Mouse (Mus musculus) T-helper 1 cell (primary cell): ENCODE results near the gene Tpcn2.

Source experiments
- in situ Hi-C: fragments of 300-600 bp; cut with MboI, MseI; formaldehyde crosslinking; loops from one replicate; pipeline ENCODE4 v1.15.1; 2025; ENCODE audit warnings: high pct_unique_total_duplicates

Tpcn2 gene

DNA sequence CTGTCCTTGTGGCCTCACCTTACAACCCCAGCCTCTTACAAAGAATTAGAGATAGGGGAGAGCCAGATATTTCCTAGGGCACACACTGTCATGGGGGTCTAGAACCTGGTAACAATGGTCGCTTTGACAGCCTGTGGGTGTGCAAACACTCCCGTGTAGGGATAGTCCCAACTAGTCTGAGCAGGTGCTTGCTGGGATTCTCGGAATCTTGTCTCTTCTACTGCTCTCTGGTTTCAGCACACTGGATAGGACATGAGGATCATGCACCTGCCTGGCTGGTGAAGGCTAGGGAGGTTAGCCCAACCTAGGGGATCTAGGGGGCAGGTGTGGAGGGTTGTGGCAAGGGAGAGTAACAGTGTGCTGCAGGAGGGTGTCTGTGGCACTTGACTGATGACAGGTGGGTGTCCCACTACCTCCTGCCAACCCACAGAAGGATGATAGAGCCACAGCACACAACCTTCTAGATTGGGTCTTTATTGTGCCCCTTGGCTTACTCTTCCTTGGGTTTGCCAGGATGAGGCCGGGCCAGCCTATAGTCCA lies 78.4 kb downstream of the Tpcn2 start:
- in situ Hi-C loops = no loop called here

- in situ Hi-C loops = loop anchor here (10.0 kb wide), 1 partner anchor 765 kb away; no protein-coding TSS in a partner anchor
Observed at GRCm38 (mm10) chr7:145199711-145200110, 84.1 kb downstream of the Tpcn2 start.

DNA sequence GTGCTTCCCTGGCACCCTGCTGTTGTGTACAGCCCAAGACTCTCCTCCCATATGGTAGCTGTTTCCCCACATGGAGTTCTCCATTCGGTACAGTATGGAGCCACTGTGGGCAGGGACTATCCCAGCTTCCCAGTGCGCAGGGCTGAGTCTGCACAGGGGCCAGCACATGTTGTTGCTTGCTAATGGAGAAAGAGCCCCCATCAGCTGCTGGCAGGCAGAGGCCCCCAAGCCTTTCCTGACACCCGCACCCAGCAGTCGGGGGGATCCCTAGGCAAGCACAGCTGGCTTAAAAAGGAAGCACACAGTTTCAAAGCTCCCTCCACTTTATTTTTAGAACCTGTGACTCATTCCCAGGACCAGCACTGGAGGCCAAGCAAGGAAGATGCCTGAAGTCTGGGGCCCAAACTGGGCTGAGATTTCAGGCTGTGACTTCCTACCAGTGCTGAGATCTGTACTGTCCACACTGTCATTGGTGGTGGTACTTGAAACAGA lies 85.5 kb downstream of the Tpcn2 start:
- in situ Hi-C loops = loop anchor here (10.0 kb wide), 1 partner anchor 763 kb away; no protein-coding TSS in a partner anchor

GRCm38 (mm10) chr7:145197711-145198110 lies 86.1 kb downstream of the Tpcn2 start:
- in situ Hi-C loops = loop anchor here (10.0 kb wide), 1 partner anchor 763 kb away; no protein-coding TSS in a partner anchor

DNA sequence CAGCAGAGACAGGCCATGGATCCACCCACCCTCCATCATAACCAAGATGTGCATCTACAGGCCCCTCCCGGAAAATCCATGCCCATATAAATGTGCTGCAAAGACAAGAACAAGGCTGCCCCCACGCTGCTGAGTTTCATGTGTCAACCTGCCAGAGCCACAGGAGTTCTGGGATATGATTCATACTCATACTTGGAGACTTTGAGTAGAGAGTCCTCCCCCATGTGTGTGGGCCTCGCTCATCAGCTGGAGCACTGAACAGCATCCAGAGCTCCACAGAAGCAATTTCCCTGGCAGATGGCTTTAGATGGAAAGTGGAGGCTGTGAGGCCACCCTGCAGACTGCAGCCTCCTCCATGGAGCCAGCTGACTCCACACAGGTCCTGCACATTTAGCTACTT lies 86.8 kb downstream of the Tpcn2 start:
- in situ Hi-C loops = loop anchor here (10.0 kb wide), 1 partner anchor 762 kb away; no protein-coding TSS in a partner anchor

- in situ Hi-C loops = loop anchor here (10.0 kb wide), 1 partner anchor 762 kb away; no protein-coding TSS in a partner anchor
Observed at GRCm38 (mm10) chr7:145196340-145196739, 87.5 kb downstream of the Tpcn2 start.

DNA sequence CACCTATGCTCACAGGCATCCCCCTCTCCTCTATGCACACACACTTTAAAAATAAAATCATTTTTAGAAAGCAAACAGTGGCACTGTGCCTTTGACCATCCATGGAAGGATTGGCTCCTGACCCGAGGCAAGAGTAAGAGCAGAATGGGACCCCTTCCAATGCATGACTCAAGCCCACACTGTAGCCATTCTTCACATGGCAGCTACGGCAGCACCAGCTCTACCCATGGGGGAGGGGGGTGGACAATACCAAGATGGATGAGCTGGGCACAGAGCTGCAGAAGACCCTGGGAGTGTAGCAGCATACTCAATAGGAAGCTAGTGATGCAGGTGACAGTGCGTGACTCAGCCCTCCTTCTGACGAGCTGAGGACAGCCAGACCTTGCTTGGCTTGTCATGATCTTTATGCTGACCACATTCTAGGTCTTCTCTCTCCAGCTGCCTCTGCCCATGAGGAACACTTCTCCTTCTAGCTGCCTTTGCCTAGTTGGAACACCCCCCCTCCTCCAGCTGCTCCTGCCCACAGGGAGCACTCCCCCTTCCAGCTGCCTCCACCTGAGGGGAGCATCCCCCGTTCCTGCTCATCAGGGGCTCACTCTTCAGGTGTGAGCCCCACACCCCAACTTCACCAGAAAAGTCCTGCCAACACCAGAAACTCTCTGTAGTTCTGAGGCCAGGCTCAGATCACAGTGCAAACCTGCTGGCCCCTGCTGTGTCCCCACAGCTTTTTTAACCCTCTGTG lies 88.5 kb downstream of the Tpcn2 start:
- in situ Hi-C loops = loop anchor here (10.0 kb wide), 1 partner anchor 761 kb away; no protein-coding TSS in a partner anchor

DNA sequence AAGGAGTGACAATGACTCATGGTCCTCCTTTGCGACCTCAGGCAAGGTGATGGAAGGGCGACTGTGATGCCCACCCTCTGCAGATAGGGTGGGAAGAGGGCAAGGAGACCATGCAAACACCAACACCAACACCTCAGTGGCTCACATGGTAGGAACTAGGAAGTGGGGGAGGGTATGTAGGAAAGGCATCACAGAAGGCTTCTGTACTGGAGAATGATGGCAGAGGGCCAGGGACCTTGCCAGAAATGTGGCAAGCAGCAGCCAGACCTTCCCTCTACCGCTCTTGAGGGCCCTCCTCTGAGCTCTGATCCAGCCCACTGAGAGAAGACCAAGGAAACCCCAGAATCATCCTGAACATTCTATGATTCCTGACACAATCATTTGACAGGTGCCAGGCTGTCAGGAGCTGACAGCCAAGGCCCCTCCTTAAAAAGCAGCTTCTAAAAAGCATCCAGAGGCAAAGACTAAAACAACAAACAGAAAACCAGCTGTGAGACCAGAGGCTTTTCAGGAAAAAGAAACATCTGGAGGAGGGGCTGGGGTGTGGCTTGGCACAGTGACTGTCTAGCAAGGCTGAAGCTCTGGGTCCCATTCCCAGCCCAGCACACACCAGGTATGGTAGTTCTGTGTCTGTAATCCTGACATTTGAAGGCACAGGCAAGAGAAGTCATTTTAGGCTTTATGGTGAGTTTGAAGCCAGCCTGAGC lies 89.2 kb downstream of the Tpcn2 start:
- in situ Hi-C loops = loop anchor here (10.0 kb wide), 1 partner anchor 760 kb away; no protein-coding TSS in a partner anchor

GRCm38 (mm10) chr7:145192836-145193235 lies 91.0 kb downstream of the Tpcn2 start:
- in situ Hi-C loops = loop anchor here (10.0 kb wide), 1 partner anchor 758 kb away; no protein-coding TSS in a partner anchor

DNA sequence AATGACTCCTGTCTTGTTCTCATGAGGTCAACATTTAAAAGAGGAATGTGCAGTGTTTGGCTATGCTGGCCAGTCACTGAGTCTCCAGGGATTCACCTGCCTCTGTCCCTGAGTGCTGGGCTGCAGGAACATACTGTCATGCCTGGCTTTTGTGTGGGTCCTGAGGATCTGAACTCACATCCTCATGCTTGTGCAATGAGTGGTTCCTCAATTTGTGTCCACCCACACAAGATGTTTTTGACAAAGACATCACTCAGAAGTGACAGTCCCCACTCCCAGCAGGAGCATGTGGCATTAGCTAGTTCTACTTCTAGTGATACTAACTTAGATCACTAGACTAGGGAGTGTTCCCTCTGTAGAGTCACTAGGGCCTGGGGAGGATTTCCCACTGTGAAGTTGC lies 93.3 kb downstream of the Tpcn2 start:
- in situ Hi-C loops = loop anchor here (10.0 kb wide), 1 partner anchor 756 kb away; no protein-coding TSS in a partner anchor

- in situ Hi-C loops = no loop called here
Observed at GRCm38 (mm10) chr7:145189342-145189741, 94.5 kb downstream of the Tpcn2 start.

- in situ Hi-C loops = no loop called here
Observed at GRCm38 (mm10) chr7:145187802-145188201, 96.0 kb downstream of the Tpcn2 start.

DNA sequence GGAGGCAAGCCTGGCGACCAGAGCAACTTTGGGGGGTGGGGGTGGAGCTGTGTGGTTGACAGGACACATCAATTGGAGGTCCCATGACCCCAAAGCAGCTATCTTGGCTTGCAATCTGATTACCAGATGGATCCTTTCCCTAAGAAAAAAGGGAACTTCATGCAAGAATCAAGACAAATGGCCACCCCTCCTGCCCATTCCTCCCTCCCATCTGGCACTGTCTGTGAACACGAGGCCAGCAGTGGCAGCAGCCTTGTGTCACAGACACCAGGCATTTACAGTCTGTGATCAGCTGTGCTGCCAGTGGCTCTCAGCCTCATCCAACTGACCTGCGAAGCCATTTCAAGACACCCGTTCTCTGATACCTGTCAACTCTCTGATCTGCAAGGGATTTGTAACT lies 101.4 kb downstream of the Tpcn2 start:
- in situ Hi-C loops = no loop called here

DNA sequence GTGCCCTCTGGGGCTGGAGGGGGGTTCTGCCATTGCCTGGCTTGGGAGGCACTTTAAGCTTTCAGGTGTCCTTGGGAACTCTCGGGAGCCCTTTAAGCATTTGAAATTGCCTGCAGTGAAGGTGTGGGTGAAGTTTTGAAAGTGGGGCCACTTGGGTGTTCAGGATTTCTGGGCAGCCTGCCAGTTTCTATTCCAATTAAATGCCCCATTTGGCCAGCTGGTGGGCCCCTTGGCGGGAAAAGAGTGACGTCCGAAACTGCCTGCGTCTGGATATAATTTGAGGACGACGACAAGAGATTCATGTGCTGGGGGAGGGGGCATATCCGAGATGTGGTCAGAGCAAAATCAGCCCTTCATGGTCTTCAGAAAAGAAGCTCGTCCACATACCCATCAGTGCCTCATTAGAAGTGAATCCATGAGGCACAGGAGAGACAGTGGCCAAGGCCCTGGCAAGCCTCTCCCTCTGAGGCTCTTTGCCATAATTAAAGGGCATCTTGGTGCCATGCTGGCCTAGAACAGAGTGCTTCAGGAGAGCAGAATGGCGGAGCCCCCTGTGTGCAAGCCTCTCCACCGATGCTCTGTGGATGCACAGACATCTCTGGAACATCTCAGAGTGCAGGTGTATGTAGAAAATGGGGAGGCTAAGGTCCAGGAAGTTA lies 102.3 kb downstream of the Tpcn2 start:
- in situ Hi-C loops = no loop called here

DNA sequence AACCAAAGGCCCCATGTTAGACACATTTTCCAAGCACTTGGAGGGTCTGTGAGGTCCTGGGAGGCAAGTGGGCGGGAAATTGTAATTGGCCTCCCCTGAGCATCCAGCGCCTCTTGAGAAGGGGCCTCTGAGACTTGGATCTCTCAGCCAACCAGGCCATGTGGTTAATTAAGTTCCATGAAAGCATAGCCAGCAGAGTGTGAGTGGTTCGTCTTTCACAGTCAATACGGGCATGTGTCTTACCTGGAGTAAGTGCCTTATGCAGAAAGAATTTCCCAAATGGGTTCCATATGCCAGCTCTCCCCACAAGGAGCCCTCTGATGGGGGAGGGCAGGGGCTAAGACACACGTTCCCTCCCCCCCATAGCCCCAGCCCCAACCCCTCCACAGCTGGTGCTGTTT lies 104.1 kb downstream of the Tpcn2 start:
- in situ Hi-C loops = no loop called here

- in situ Hi-C loops = no loop called here
Observed at GRCm38 (mm10) chr7:145176750-145177589, 106.8 kb downstream of the Tpcn2 start.

GRCm38 (mm10) chr7:145173563-145173962 lies 110.2 kb downstream of the Tpcn2 start:
- in situ Hi-C loops = no loop called here

GRCm38 (mm10) chr7:145173116-145173515 lies 110.7 kb downstream of the Tpcn2 start:
- in situ Hi-C loops = no loop called here

DNA sequence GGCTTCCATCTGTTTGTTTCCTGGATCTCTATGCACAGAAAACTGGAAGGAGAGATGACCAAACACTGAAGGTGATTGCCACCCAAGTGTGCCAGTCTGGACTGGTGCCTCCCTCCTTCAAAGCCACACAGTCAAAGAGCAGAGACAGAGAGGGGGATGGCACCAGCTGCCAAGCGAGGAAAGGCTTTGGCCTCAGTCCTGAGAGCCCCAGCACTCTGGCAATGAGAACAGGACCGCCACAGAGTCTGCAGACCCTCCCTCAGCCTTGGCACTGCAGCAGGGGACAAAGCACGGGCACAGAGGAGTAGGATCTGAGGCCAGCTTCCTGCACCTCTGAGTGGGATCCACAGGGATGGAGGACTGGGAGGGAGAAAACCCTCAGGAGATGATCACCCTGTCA lies 114.1 kb downstream of the Tpcn2 start:
- in situ Hi-C loops = no loop called here
